Mouse (Mus musculus) bone marrow, adult 2 months (tissue): ENCODE results near the gene C2cd2l.

Experiments
- CTCF ChIP-seq: fragments of 200-500 bp; IDR thresholded peaks from 2 replicates; pipeline ENCODE4 v1.5.1; 2011; ENCODE audit warnings: low read length, control low read depth; ENCODE audit not compliant: control insufficient read depth, insufficient read depth
- POLR2A ChIP-seq: fragments of 200-500 bp; IDR thresholded peaks from 2 replicates; pipeline ENCODE4 v1.6.1; 2011; ENCODE audit warnings: low read depth, mild to moderate bottlenecking, control low read depth, low read length, borderline replicate concordance; ENCODE audit not compliant: control insufficient read depth

DNA sequence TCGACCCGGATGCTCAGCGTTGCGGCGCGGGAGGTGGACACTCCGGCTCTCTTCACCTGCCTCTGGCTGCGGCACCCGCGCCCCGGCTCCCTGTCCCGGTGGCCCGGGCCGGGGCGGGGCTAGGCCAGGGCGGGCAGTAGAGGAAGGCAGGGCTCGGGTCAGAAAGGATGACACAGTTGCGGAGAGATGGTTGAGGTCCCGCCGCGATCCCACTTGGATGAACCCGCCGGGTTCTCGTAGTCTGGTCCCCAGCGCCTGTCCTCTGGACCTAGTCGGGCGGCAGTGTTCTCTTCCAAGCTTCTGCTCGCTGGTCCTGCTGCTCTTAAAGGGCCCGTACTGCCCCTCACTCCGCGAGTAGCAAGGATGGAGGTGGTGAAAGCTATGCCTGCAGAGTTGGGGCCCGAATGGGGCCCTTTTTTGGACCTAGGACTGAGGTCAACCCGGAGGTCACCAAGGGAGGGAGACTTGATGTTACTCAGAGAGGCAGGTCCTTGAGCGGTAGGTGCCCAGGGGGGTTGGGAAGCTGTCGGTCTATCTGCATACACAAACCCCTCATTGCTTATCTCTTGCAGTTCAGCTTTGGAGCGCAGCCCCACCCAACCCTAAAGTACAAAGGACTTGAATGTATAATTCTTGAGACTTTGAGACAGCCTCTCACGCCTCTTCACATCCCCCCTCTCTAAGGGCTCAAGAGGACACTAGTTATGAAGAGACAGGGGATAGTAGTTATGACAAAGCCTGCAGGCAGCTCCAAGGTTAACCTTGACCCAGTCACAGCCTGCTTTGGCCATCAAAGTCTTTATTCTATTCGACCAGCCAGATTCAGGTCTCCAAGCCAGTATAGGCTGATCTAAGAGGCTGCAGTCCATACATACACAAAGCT lies 31.8 kb downstream of the C2cd2l start, which contains the start of gene Abcg4:
- TF ChIP-seq CTCF: no peak
- peak; percentile 46; the same call in 1 of the 2 replicates for TF ChIP-seq POLR2A
